Mouse (Mus musculus) left cerebral cortex, postnatal 25 days (tissue): Measurements from ENCODE around the gene Spata13. TPM values are rescaled to one million over a fixed set of nuclear protein-coding genes. Genes with fewer than 3 reads are reported as not detected.

Source experiments
- DNase-seq, 2 experiments: peaks; one replicate each; pipeline ENCODE4 v3.0.0; 2022; ENCODE audit warnings: low spot score in 2 of 2, mixed read lengths in 1 of 2
- intact Hi-C: fragments of 180-260 bp; cut with DNase I; formaldehyde crosslinking; loops from one replicate; pipeline ENCODE4 v1.15.1; 2025
- total RNA-seq, 2 experiments: library from RNA; stranded (reverse); gene quantifications; 2 replicates each; pipeline ENCODE4 v1.2.3; 2021

Spata13 gene
- total RNA-seq: 10 to 100 TPM; 17.6 to 25.2 TPM

- peak; percentile 55 to 56 for DNase-seq
- intact Hi-C loops: loop anchor here (2.0 to 5.0 kb wide), 2 partner anchors 73 to 82 kb away; no protein-coding TSS in a partner anchor
Observed at GRCm38 (mm10) chr14:60633961-60634864, at the start of gene Spata13. Gene Spata13 (plus strand): TSS chr14:60634001.

- intact Hi-C loops: no loop called here
Observed at GRCm38 (mm10) chr14:60586687-60587453, 46.9 kb upstream of the Spata13 start.

DNA sequence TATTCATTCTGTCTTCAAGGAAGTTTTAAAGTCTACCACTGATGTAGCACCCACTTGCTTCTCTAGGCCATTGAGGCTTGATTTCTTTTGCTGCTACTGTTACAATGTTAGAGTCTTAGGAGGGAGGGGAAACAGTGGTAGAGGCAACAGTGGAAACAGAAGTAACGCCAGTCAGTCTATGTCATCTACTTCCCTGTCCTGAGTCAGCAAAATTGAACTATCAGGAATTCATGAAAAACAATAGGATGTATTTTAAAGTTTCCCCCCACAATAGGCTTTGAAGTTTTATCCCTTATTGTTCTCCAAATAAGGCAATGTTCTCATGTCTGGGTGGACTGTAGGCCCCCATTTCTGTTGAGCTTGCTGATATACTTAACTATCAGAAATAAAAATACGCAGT lies 44.8 kb upstream of the Spata13 start:
- DNase-seq: no peak
- intact Hi-C loops: no loop called here

More at GRCm38 (mm10) chr14:60586687-60587453, 46.9 kb upstream of the Spata13 start:
- DNase-seq: peak in 1 of 2 experiments; percentile 40

DNA sequence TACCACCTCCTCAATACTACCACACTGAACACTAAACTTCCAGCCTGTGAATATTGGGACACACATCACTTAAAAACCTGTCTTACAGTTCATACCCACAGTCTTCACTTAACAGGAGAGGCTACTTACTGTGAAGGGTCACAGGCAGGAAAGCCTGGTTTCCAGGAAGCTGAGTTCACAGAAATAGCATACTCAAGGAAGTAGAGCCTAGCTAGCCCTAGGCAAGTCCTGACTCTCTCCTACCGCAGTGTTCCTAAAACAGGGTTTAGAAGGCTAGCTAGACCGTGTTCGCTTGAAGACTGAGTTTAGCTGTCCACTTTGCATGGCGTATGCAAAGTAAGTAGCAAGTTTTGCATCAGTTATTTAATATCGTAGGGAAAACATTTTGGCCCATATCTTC lies 41.5 kb upstream of the Spata13 start:
- intact Hi-C loops: no loop called here
- no peak for DNase-seq

- intact Hi-C loops: no loop called here
- peak; percentile 27 to 32 for DNase-seq
Observed at GRCm38 (mm10) chr14:60592822-60593221, 41.0 kb upstream of the Spata13 start.

GRCm38 (mm10) chr14:60597571-60597970 lies 36.2 kb upstream of the Spata13 start:
- intact Hi-C loops: no loop called here

GRCm38 (mm10) chr14:60599044-60599443 lies 34.8 kb upstream of the Spata13 start:
- intact Hi-C loops: no loop called here
- DNase-seq: no peak

More at GRCm38 (mm10) chr14:60597571-60597970, 36.2 kb upstream of the Spata13 start:
- no peak for DNase-seq

DNA sequence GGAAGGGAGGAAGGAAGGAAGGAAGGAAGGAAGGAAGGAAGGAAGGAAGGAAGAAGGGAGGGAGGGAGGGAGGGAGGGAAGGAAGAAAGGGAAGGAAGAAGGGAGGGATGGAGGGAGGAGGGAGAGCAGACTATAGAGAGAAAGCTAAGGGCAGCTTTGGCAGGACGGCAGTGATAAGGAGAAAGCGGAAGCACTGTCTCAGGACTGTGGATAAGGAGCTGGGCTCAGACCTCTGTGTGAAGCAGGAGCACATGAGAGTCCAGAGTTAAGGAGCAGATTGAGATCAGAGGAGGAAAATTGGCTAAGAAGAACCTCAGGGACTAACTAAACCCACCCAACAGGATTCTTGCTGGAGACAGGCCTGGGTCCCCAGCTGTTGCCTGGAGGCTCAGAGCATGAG lies 28.2 kb upstream of the Spata13 start:
- DNase-seq: no peak
- intact Hi-C loops: no loop called here

- intact Hi-C loops: no loop called here
- DNase-seq: no peak
Observed at GRCm38 (mm10) chr14:60606194-60606593, 27.6 kb upstream of the Spata13 start.

GRCm38 (mm10) chr14:60607743-60608142 lies 26.1 kb upstream of the Spata13 start:
- intact Hi-C loops: no loop called here
- no peak for DNase-seq

GRCm38 (mm10) chr14:60609160-60609559 lies 24.6 kb upstream of the Spata13 start:
- intact Hi-C loops: no loop called here
- DNase-seq: no peak

DNA sequence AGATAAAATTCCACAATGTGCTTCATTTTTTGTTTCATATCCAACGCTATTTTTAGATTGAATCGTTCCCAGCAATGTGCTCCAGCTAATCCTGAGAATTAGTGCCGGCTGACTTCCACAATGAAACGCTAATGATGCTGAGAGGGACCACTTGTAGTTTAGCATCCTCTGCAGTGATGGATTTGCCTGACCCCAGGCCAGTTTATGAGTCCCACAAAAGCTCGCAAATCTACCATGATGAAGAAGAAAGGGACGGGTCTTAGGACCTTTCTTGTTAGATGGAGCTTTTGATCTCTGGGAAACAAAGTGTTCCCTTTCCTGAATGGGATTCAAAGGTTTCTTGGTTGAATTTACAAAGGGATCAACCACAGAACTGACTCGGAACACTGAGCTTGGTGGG lies 21.1 kb upstream of the Spata13 start:
- intact Hi-C loops: no loop called here
- no peak for DNase-seq

GRCm38 (mm10) chr14:60621076-60621475 lies 12.7 kb upstream of the Spata13 start:
- intact Hi-C loops: no loop called here

DNA sequence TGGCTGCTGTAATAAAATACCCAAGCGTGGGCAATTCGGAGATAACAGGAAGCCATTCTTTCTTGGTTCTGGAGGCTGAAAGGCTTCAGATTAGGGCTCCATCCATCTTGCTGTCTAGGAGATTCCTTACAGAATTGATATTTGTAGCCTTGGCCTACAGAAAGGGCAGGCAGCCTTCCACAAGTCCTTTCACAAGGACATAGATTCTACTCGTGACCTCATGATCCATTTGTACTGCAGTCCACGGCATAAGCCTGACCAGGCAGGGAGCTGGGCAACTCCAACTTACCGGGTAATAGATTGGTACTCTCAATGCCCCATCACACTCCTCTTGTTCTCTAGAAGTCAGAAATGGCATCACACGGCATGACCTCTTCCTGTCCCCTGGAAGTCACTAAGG lies 8.3 kb upstream of the Spata13 start:
- intact Hi-C loops: no loop called here
- no peak for DNase-seq

More at GRCm38 (mm10) chr14:60621076-60621475, 12.7 kb upstream of the Spata13 start:
- DNase-seq: no peak

GRCm38 (mm10) chr14:60629887-60630460 lies 3.8 kb upstream of the Spata13 start:
- DNase-seq: peak in 1 of 2 experiments; percentile 16
- intact Hi-C loops: loop anchor here (5.0 kb wide), 1 partner anchor 78 kb away; no protein-coding TSS in a partner anchor

DNA sequence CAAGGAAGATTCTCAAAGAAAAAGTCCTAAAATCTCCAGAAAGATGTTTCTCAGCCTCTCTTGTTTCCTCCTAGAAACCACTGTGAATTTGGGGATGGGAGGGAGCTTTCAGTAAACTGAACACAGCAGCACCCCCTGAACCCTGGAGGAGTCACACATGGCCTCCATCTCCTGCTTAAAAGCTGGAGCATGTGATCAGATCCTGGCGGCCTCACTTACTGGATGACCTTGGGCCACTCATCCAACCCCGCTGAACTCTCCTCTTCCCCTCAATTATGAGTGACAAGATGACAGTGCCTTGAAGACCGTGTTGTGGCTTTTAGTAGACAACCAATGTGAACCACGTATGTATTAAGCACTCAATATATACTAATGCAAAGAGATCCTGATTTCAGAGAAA lies 2.8 kb upstream of the Spata13 start:
- intact Hi-C loops: loop anchor here (5.0 kb wide), 1 partner anchor 79 kb away; no protein-coding TSS in a partner anchor

GRCm38 (mm10) chr14:60634877-60635771 lies 1.3 kb downstream of the Spata13 start:
- no peak for DNase-seq
- intact Hi-C loops: loop anchor here (2.0 to 5.0 kb wide), 3 partner anchors 74 to 108 kb away; no protein-coding TSS in a partner anchor

More for the DNA sequence above, 2.8 kb upstream of the Spata13 start:
- DNase-seq: no peak

DNA sequence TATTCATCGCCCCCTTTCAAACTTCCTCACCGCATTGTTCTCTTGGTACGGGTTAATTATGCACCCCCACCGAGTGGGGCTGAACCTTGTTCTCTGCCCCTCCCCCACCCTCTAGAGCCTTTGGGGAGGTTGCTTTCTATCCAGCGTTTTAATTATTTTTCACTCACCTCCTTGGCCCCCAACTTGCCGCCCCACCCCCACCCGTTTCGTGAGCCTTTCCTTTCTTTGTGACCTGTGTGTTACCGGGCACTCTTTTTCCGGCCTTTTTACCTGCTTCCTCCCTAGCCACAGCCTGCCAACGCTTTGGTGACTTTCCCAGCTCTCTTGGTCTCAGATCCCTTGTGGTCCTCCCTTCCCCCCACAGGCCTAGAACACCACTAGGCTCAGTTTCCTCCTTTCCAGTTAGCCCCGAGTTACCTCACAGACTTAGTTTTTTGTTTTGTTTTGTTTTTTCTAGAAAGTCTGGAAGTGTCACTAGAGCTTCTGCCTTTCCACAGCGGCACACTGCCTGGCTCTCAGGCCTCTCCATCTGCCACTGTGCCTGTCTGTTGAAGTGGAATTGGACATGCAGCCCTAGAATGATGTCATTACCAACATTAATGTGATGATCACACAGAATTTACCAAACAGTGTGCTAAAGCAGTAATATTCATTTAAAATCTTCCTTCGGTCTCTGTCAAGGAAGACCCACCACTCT lies 2.3 kb downstream of the Spata13 start:
- DNase-seq: no peak
- intact Hi-C loops: loop anchor here (2.0 to 5.0 kb wide), 2 partner anchors 75 to 109 kb away; no protein-coding TSS in a partner anchor
